Mouse (Mus musculus): Measurements from ENCODE around the gene Cspg4. TPM values are rescaled to one million over a fixed set of nuclear protein-coding genes. Genes with fewer than 3 reads are reported as not detected.
A peak's percentile ranks its signal among the peaks of the same experiment; 100 is the strongest.

Cspg4 gene
- polyA plus RNA-seq, 1 experiment from 2014 or later = 23.9 TPM

DNA sequence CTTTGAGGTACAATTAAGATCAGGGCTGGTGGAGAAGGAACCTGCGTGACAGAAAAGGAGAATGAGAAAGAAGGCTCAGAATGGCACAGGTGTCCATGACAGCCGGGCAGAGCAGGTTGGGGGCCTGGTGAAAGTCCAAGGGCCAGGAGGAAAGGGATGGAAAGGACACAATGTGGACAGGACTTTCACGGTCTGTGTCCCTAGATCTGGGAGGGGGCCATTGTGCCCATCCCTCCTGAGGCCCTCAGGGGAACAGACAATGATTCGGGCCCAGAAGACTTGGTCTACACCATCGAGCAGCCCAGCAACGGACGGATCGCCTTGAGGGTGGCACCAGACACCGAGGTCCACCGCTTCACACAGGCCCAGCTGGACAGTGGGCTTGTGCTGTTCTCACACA is 27.3 kb downstream of the Cspg4 start:
- no peaks in the 10 kb centered on the region for H3K27me3 ChIP-seq (ENCODE audit: control insufficient read depth, insufficient read depth, low read depth, low read length)
- H3K36me3 ChIP-seq (ENCODE audit: control insufficient read depth, insufficient read depth, low read length) = no peaks in the 10 kb centered on the region; the same call in 1 of the 2 replicates
- H3K9ac ChIP-seq (ENCODE audit: low read length) = no peak overlapping the region; the same call in 1 of the 2 replicates
- no peak overlapping the region for H3K27ac ChIP-seq (ENCODE audit: low read length)
- no peak for ATAC-seq (ENCODE audit: low read depth)
- H3K9me3 ChIP-seq (ENCODE audit: control insufficient read depth, low read length) = no peaks in the 10 kb centered on the region
- H3K4me2 ChIP-seq (ENCODE audit: low read depth, low read length) = no peak overlapping the region
- no peak overlapping the region for H3K4me3 ChIP-seq (ENCODE audit: low read length)
- H3K4me1 ChIP-seq (replicated peaks; ENCODE audit: control insufficient read depth, insufficient read depth, low read length) = peaks cover 9% of the 10 kb centered on the region
- WGBS = 83% methylated on average over 10 of the region's 10 CpGs

GRCm38 (mm10) chr9:56893313-56893712 is 28.5 kb downstream of the Cspg4 start:
- peak overlapping the region; percentile 52 for H3K9ac ChIP-seq (ENCODE audit: low read length)

DNA sequence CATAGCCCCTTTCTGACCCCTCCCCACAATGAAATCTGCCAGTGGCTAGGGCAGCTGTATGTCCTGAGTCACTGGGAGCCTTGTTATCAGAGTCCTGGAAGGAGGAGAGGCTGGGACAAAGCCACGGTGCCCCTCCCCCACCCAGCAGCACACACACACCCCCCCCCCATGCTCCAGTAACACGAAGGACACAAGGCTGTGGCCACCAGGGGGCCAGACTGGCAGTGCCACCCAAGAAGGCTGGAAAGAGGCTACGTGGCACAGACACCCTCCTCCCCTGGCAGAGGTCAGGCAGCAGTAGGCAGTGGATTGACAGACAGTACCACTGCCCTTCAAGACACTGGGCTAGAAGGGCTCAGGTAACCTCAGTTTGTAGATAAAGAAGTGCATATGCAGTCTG is 29.2 kb downstream of the Cspg4 start:
- 6% methylated on average over 3 of the region's 3 CpGs for WGBS
- H3K27ac ChIP-seq (ENCODE audit: low read length) = no peak overlapping the region
- ATAC-seq (ENCODE audit: low read depth) = no peak; the same call in 1 of the 2 replicates
- H3K9ac ChIP-seq (ENCODE audit: low read length) = peak overlapping the region; percentile 52
- no peaks in the 10 kb centered on the region; the same call in 1 of the 2 replicates for H3K36me3 ChIP-seq (ENCODE audit: control insufficient read depth, insufficient read depth, low read length)
- H3K4me1 ChIP-seq (replicated peaks; ENCODE audit: control insufficient read depth, insufficient read depth, low read length) = peaks cover 9% of the 10 kb centered on the region
- no peak overlapping the region for H3K4me3 ChIP-seq (ENCODE audit: low read length)
- no peaks in the 10 kb centered on the region for H3K27me3 ChIP-seq (ENCODE audit: control insufficient read depth, insufficient read depth, low read depth, low read length)
- H3K4me2 ChIP-seq (ENCODE audit: low read depth, low read length) = no peak overlapping the region
- no peaks in the 10 kb centered on the region for H3K9me3 ChIP-seq (ENCODE audit: control insufficient read depth, low read length)

More at GRCm38 (mm10) chr9:56893313-56893712, 28.5 kb downstream of the Cspg4 start:
- Histone ChIP-seq H3K36me3 (ENCODE audit: control insufficient read depth, insufficient read depth, low read length) (no peaks in the 10 kb centered on the region; the same call in 1 of the 2 replicates), H3K4me3 (ENCODE audit: low read length) (no peak overlapping the region), H3K4me1 (replicated peaks; ENCODE audit: control insufficient read depth, insufficient read depth, low read length) (peaks cover 9% of the 10 kb centered on the region), H3K4me2 (ENCODE audit: low read depth, low read length) (no peak overlapping the region), H3K27ac (ENCODE audit: low read length) (no peak overlapping the region), H3K27me3 (ENCODE audit: control insufficient read depth, insufficient read depth, low read depth, low read length) (no peaks in the 10 kb centered on the region), H3K9me3 (ENCODE audit: control insufficient read depth, low read length) (no peaks in the 10 kb centered on the region)
- ATAC-seq (ENCODE audit: low read depth) = no peak
- WGBS = 66% methylated on average over 8 of the region's 8 CpGs

GRCm38 (mm10) chr9:56896779-56897178 is 31.9 kb downstream of the Cspg4 start:
- no peaks in the 10 kb centered on the region; the same call in 1 of the 2 replicates for H3K36me3 ChIP-seq (ENCODE audit: control insufficient read depth, insufficient read depth, low read length)
- no peaks in the 10 kb centered on the region for H3K27me3 ChIP-seq (ENCODE audit: control insufficient read depth, insufficient read depth, low read depth, low read length)
- no peak overlapping the region for H3K27ac ChIP-seq (ENCODE audit: low read length)
- no peak for ATAC-seq (ENCODE audit: low read depth)
- H3K4me2 ChIP-seq (ENCODE audit: low read depth, low read length) = no peak overlapping the region
- no peaks in the 10 kb centered on the region for H3K9me3 ChIP-seq (ENCODE audit: control insufficient read depth, low read length)
- WGBS = 87% methylated on average over 12 of the region's 12 CpGs
- no peak overlapping the region for H3K9ac ChIP-seq (ENCODE audit: low read length)
- H3K4me1 ChIP-seq (replicated peaks; ENCODE audit: control insufficient read depth, insufficient read depth, low read length) = peaks cover 12% of the 10 kb centered on the region
- H3K4me3 ChIP-seq (ENCODE audit: low read length) = no peak overlapping the region

- Histone ChIP-seq H3K27ac (ENCODE audit: low read length) (no peak overlapping the region), H3K9me3 (ENCODE audit: control insufficient read depth, low read length) (no peaks in the 10 kb centered on the region), H3K4me3 (ENCODE audit: low read length) (no peak overlapping the region), H3K27me3 (ENCODE audit: control insufficient read depth, insufficient read depth, low read depth, low read length) (no peaks in the 10 kb centered on the region), H3K4me2 (ENCODE audit: low read depth, low read length) (no peak overlapping the region), H3K4me1 (replicated peaks; ENCODE audit: control insufficient read depth, insufficient read depth, low read length) (peaks cover 6% of the 10 kb centered on the region; the same call in 1 of the 2 replicates), H3K36me3 (ENCODE audit: control insufficient read depth, insufficient read depth, low read length) (no peaks in the 10 kb centered on the region), H3K9ac (ENCODE audit: low read length) (no peak overlapping the region)
- ATAC-seq (ENCODE audit: low read depth) = no peak
- WGBS = 74% methylated on average over 11 of the region's 11 CpGs
Observed at GRCm38 (mm10) chr9:56899409-56899808, 34.6 kb downstream of the Cspg4 start.

GRCm38 (mm10) chr9:56900060-56900459 is 35.2 kb downstream of the Cspg4 start:
- Histone ChIP-seq H3K27me3 (ENCODE audit: control insufficient read depth, insufficient read depth, low read depth, low read length) (no peaks in the 10 kb centered on the region), H3K36me3 (ENCODE audit: control insufficient read depth, insufficient read depth, low read length) (no peaks in the 10 kb centered on the region), H3K4me2 (ENCODE audit: low read depth, low read length) (no peak overlapping the region), H3K9ac (ENCODE audit: low read length) (no peak overlapping the region), H3K4me3 (ENCODE audit: low read length) (no peak overlapping the region), H3K4me1 (replicated peaks; ENCODE audit: control insufficient read depth, insufficient read depth, low read length) (peaks cover 6% of the 10 kb centered on the region; the same call in 1 of the 2 replicates), H3K9me3 (ENCODE audit: control insufficient read depth, low read length) (no peaks in the 10 kb centered on the region), H3K27ac (ENCODE audit: low read length) (no peak overlapping the region)
- no peak for ATAC-seq (ENCODE audit: low read depth)

DNA sequence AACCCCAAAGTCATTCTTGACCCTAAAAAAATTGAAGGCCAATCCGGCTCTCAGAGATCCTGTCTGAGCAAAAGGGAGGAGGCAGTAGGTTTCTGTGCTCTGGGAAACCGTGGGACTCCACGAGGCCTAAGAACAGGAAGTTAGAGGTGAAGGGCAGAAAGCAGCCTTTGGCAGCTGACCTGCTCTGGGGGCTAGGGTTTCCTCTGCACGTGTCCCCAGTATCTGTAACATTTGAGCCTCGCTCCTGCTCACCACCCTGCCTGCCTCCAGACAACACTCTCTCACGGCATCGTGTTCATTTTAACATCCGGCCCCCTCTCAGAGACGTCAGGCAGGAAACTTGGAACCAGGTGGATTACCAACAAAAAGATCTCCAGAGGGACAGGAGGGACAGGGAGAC is 35.7 kb downstream of the Cspg4 start:
- 25% methylated on average over 9 of the region's 9 CpGs for WGBS
- H3K9ac ChIP-seq (ENCODE audit: low read length) = 0 out of 2 replicates have a peak overlapping the region, but pooled peaks have one; percentile 18
- H3K27me3 ChIP-seq (ENCODE audit: control insufficient read depth, insufficient read depth, low read depth, low read length) = no peaks in the 10 kb centered on the region
- no peak overlapping the region for H3K4me2 ChIP-seq (ENCODE audit: low read depth, low read length)
- ATAC-seq (ENCODE audit: low read depth) = peak; percentile 16; the same call in 1 of the 2 replicates
- peak overlapping the region; percentile 36; the same call in 1 of the 2 replicates for H3K27ac ChIP-seq (ENCODE audit: low read length)
- no peak overlapping the region for H3K4me3 ChIP-seq (ENCODE audit: low read length)
- H3K36me3 ChIP-seq (ENCODE audit: control insufficient read depth, insufficient read depth, low read length) = no peaks in the 10 kb centered on the region
- peaks cover 6% of the 10 kb centered on the region; the same call in 1 of the 2 replicates for H3K4me1 ChIP-seq (replicated peaks; ENCODE audit: control insufficient read depth, insufficient read depth, low read length)
- no peaks in the 10 kb centered on the region for H3K9me3 ChIP-seq (ENCODE audit: control insufficient read depth, low read length)

- Histone ChIP-seq H3K36me3 (ENCODE audit: control insufficient read depth, insufficient read depth, low read length) (no peaks in the 10 kb centered on the region), H3K4me1 (replicated peaks; ENCODE audit: control insufficient read depth, insufficient read depth, low read length) (peaks cover 6% of the 10 kb centered on the region; the same call in 1 of the 2 replicates), H3K27me3 (ENCODE audit: control insufficient read depth, insufficient read depth, low read depth, low read length) (no peaks in the 10 kb centered on the region), H3K9ac (ENCODE audit: low read length) (no peak overlapping the region), H3K27ac (ENCODE audit: low read length) (0 out of 2 replicates have a peak overlapping the region, but pooled peaks have one; percentile 12), H3K9me3 (ENCODE audit: control insufficient read depth, low read length) (no peaks in the 10 kb centered on the region), H3K4me2 (ENCODE audit: low read depth, low read length) (no peak overlapping the region), H3K4me3 (ENCODE audit: low read length) (no peak overlapping the region)
- whole genome bisulfite sequencing = 36% methylated on average over 8 of the region's 8 CpGs
- ATAC-seq (ENCODE audit: low read depth) = peak; percentile 75
Observed at GRCm38 (mm10) chr9:56901187-56901586, 36.4 kb downstream of the Cspg4 start.

DNA sequence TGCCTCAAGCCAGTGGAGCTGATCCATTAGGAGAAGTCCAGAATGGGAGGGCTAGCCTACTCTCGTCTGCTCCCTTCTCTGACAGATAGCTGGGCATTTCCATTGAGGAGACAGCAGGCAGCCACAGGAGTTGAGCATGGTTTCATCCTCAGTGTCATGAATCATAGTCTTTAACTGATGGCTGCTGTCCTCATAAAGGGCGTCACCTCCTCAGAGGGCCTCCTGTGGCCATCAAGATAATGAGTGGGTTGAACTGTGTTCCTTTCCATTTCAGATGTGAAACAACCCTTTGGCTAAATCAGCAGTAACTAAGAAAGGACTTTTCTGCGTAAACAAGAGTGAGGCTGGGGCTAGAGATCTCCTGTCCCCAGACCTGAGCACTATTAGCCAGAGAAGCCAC is 38.8 kb downstream of the Cspg4 start:
- WGBS = 82% methylated on average over 3 of the region's 3 CpGs

More for the DNA sequence above, 38.8 kb downstream of the Cspg4 start:
- Histone ChIP-seq H3K4me1 (replicated peaks; ENCODE audit: control insufficient read depth, insufficient read depth, low read length) (peaks cover 6% of the 10 kb centered on the region; the same call in 1 of the 2 replicates), H3K4me2 (ENCODE audit: low read depth, low read length) (no peak overlapping the region), H3K4me3 (ENCODE audit: low read length) (no peak overlapping the region), H3K36me3 (ENCODE audit: control insufficient read depth, insufficient read depth, low read length) (no peaks in the 10 kb centered on the region), H3K9me3 (ENCODE audit: control insufficient read depth, low read length) (no peaks in the 10 kb centered on the region), H3K9ac (ENCODE audit: low read length) (no peak overlapping the region), H3K27me3 (ENCODE audit: control insufficient read depth, insufficient read depth, low read depth, low read length) (no peaks in the 10 kb centered on the region), H3K27ac (ENCODE audit: low read length) (no peak overlapping the region)
- no peak for ATAC-seq (ENCODE audit: low read depth)

Measured in lung, embryonic 16.5 days (tissue).